Mouse (Mus musculus) E14TG2a.4 (cell line): ENCODE results near the gene Sqstm1.

Experiments
- CTCF ChIP-seq: conservative IDR thresholded peaks from 2 replicates; pipeline ENCODE4 v1.5.1; 2014; ENCODE audit warnings: low read length
- NANOG ChIP-seq: IDR thresholded peaks from 2 replicates; pipeline ENCODE4 v1.6.1; 2014; ENCODE audit warnings: borderline replicate concordance, low read length, mixed read lengths

GRCm38 (mm10) chr11:50214631-50215030 lies 4.0 kb upstream of the Sqstm1 start:
- TF ChIP-seq NANOG: no peak
- TF ChIP-seq CTCF: no peak
